Mouse (Mus musculus) ES-Bruce4 (cell line): ENCODE data around the gene Krt222. TPM values are rescaled to one million over a fixed set of nuclear protein-coding genes. Genes with fewer than 3 reads are reported as not detected.

Source experiments
- H3K27ac ChIP-seq: 2 replicates; pipeline ENCODE4 v1.5.1; 2012; ENCODE audit warnings: low read length, inconsistent platforms; ENCODE audit not compliant: insufficient read depth
- H3K27me3 ChIP-seq: 2 replicates; pipeline ENCODE4 v1.6.1; 2012; ENCODE audit warnings: mild to moderate bottlenecking, low read length, inconsistent platforms; ENCODE audit not compliant: control insufficient read depth, poor library complexity, insufficient read depth, severe bottlenecking
- H3K36me3 ChIP-seq: 2 replicates; pipeline ENCODE4 v1.6.1; 2012; ENCODE audit warnings: inconsistent platforms, mild to moderate bottlenecking, low read length, moderate library complexity; ENCODE audit not compliant: control insufficient read depth, poor library complexity, insufficient read depth, severe bottlenecking
- H3K4me1 ChIP-seq: one replicate; pipeline ENCODE4 v1.8.1; 2011; ENCODE audit warnings: low read length; ENCODE audit not compliant: control insufficient read depth, insufficient read depth
- H3K4me3 ChIP-seq: 2 replicates; pipeline ENCODE4 v1.5.1; 2011; ENCODE audit warnings: low read depth, mild to moderate bottlenecking, low read length
- H3K9ac ChIP-seq: 2 replicates; pipeline ENCODE4 v1.6.1; 2012; ENCODE audit warnings: low read depth, mild to moderate bottlenecking, inconsistent platforms; ENCODE audit not compliant: poor library complexity, severe bottlenecking
- H3K9me3 ChIP-seq: replicated peaks from 2 replicates; pipeline ENCODE4 v1.6.1; 2012; ENCODE audit warnings: mild to moderate bottlenecking, low read length, inconsistent platforms; ENCODE audit not compliant: control insufficient read depth, poor library complexity, insufficient read depth, severe bottlenecking
- CTCF ChIP-seq: IDR thresholded peaks from one replicate; pipeline ENCODE4 v1.8.1; 2011; ENCODE audit warnings: low read depth, low read length
- EP300 ChIP-seq: IDR thresholded peaks from 2 replicates; pipeline ENCODE4 v1.6.1; 2011; ENCODE audit warnings: low read depth, low read length; ENCODE audit not compliant: insufficient read depth
- POLR2A ChIP-seq: IDR thresholded peaks from one replicate; pipeline ENCODE4 v1.8.1; 2011; ENCODE audit warnings: low read length; ENCODE audit not compliant: insufficient read depth
- polyA plus RNA-seq: library from polyadenylated mRNA; stranded (reverse); fragments of >200 nt; gene quantifications from 2 replicates; pipeline ENCODE4 v1.2.4, GENCODE M21; 2011; ENCODE audit warnings: low read depth; ENCODE audit not compliant: missing spikeins, insufficient read depth, insufficient read length

Gene Krt222
- polyA plus RNA-seq, 1 experiment = 0.19 TPM

DNA sequence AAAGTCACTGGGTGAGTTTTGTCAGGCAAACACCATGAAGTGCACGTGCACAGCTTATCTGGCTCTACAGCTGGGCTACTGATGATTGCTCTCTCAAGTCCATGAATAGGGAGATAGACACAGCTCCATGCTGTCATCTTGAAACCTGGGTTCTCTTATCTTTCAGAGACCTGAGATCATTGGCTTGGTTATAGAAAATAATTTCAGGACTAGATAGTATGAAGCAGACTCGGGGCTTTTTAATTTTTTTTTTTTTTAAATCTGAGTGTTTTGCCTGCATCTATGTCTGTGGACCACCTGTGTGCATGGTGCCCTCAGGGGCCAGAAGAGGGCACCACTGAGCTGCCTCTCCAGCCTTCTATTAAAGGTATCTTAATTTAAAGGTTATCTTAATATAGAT lies 36.9 kb downstream of the Krt222 start:
- Histone ChIP-seq H3K4me1 (no peaks in the 10 kb centered on the region), H3K36me3 (peaks cover 15% of the 10 kb centered on the region), H3K9me3 (no peaks in the 10 kb centered on the region), H3K9ac (no peak overlapping the region), H3K27me3 (no peaks in the 10 kb centered on the region), H3K4me3 (no peak overlapping the region), H3K27ac (no peak overlapping the region)
- TF ChIP-seq POLR2A = no peak
- peak; percentile 57 for TF ChIP-seq CTCF

DNA sequence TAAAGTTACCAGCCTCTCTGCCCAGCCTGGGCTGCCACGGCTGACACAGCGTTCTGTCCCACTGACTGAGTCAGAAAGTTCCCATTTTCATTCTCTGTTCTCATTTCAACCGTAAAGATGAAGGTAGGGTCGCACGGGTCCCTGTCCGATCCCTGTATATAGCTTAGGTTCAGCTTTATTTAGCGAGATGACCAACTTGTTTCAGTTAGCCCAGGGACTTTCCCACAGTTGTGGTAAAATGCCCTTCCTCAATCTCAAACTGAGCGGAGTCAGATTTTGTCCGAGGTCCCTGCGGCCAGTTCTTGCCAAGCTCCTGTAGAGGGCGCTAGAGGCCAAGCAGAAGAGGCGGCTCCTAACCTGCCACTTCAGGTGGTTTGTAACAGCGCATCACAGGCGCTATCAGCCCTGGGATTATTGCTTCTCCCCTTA lies 54.7 kb downstream of the Krt222 start:
- no peaks in the 10 kb centered on the region; the same call in 1 of the 2 replicates for H3K9me3 ChIP-seq
- H3K27me3 ChIP-seq = peaks cover 5% of the 10 kb centered on the region; the same call in 1 of the 2 replicates
- TF ChIP-seq POLR2A (no peak), CTCF (peak; percentile 89)
- no peaks in the 10 kb centered on the region for H3K36me3 ChIP-seq
- H3K27ac ChIP-seq = no peak overlapping the region
- no peak overlapping the region for H3K4me3 ChIP-seq
- no peak overlapping the region for H3K9ac ChIP-seq
- H3K4me1 ChIP-seq = no peaks in the 10 kb centered on the region

DNA sequence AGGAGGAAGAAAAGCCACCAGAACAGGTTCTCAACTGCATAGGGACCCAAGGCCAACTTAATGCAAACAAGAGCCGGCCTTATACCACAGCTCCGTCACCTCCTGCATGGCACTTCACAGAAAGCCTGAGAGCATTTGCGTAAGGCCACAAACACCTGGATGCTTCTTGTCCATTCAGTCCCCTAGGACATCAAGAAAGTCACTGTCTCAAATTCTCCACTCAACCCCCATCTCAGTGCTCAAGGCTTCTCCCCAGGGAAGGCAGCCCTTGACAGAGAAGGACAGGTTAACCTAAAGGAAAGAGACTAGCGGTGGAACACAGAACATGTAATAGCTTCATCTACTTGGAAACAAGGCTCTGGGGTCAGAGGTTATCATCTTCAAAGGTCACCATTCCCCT lies 56.5 kb downstream of the Krt222 start:
- H3K27ac ChIP-seq = no peak overlapping the region
- H3K27me3 ChIP-seq = peaks cover 5% of the 10 kb centered on the region; the same call in 1 of the 2 replicates
- H3K4me1 ChIP-seq = no peaks in the 10 kb centered on the region
- H3K9me3 ChIP-seq = no peaks in the 10 kb centered on the region
- no peak for TF ChIP-seq CTCF
- no peak for TF ChIP-seq POLR2A
- no peak for TF ChIP-seq EP300
- H3K36me3 ChIP-seq = no peaks in the 10 kb centered on the region
- no peak overlapping the region for H3K9ac ChIP-seq
- no peak overlapping the region for H3K4me3 ChIP-seq

DNA sequence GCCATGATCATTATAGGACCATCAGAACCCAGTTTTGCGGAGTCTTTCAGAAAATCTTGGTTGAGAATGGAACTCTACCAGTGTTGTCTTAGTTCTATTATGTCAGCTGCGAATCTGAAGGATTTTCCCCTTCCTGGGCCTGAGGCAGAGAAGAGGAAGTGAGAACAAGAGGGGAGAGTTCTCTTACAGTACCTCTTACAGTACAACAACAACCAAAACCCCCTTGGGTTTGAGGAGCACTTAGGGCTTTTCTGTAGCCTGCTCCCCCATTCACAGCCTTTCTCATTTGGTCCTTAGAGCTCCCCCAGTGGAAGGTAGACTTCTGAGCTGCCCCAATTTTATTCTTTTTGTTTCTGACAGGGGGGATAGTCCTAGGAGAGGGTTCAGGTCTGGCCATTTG lies 57.0 kb downstream of the Krt222 start:
- H3K9me3 ChIP-seq = no peaks in the 10 kb centered on the region
- no peak overlapping the region for H3K4me3 ChIP-seq
- H3K36me3 ChIP-seq = no peaks in the 10 kb centered on the region
- no peak overlapping the region for H3K9ac ChIP-seq
- peaks cover 5% of the 10 kb centered on the region; the same call in 1 of the 2 replicates for H3K27me3 ChIP-seq
- H3K4me1 ChIP-seq = no peaks in the 10 kb centered on the region
- TF ChIP-seq POLR2A (no peak), EP300 (no peak), CTCF (no peak)
- H3K27ac ChIP-seq = no peak overlapping the region

Other genes with a start within 250 kb of the Krt222 start
- gene Top2a, start 219.9 kb downstream of the Krt222 start, polyA plus RNA-seq = 631 and 674 TPM in 2 replicates
- 47.6 and 51.4 TPM in 2 replicates for gene Igfbp4, start 202.8 kb downstream of the Krt222 start, polyA plus RNA-seq
- gene Tns4, start 154.8 kb downstream of the Krt222 start, polyA plus RNA-seq = 12.8 and 13.9 TPM in 2 replicates
- gene Ccr7, start 89.0 kb downstream of the Krt222 start, polyA plus RNA-seq = not detected in 2 replicates
- gene Smarce1, start 13.1 kb downstream of the Krt222 start, polyA plus RNA-seq = 159 and 181 TPM in 2 replicates
- not detected in 2 replicates for gene Krt24, start 41.2 kb upstream of the Krt222 start, polyA plus RNA-seq
- not detected in 2 replicates for gene Krt25, start 78.9 kb upstream of the Krt222 start, polyA plus RNA-seq
- not detected in 2 replicates for gene Krt26, start 93.9 kb upstream of the Krt222 start, polyA plus RNA-seq
- not detected in 2 replicates for gene Krt27, start 107.0 kb upstream of the Krt222 start, polyA plus RNA-seq
- gene Krt28, start 130.8 kb upstream of the Krt222 start, polyA plus RNA-seq = not detected in 2 replicates
- 4.1 and 7.1 TPM in 2 replicates for gene Krt10, start 145.3 kb upstream of the Krt222 start, polyA plus RNA-seq
- gene Krt12, start 178.2 kb upstream of the Krt222 start, polyA plus RNA-seq = not detected in 2 replicates
- gene Krt20, start 194.1 kb upstream of the Krt222 start, polyA plus RNA-seq = 1.7 and 2.2 TPM in 2 replicates
- gene Krt23, start 249.1 kb upstream of the Krt222 start, polyA plus RNA-seq = not detected in 2 replicates